Mouse (Mus musculus) lung, adult 18-20 months (tissue): ENCODE results near the gene Cc2d2a.

Experiments
- DNase-seq, 2 experiments: peaks; one replicate each; pipeline ENCODE4 v3.0.0; 2022; ENCODE audit warnings: mixed read lengths in 2 of 2

Cc2d2a gene

GRCm38 (mm10) chr5:43728375-43729165 lies 66.4 kb downstream of the Cc2d2a start:
- DNase-seq = no peak

- DNase-seq = no peak
Measured at GRCm38 (mm10) chr5:43732381-43732780, 70.2 kb downstream of the Cc2d2a start.

GRCm38 (mm10) chr5:43744187-43744586 lies 82.0 kb downstream of the Cc2d2a start:
- no peak for DNase-seq

GRCm38 (mm10) chr5:43745156-43745555 lies 83.0 kb downstream of the Cc2d2a start:
- peak; percentile 4 to 33 for DNase-seq

GRCm38 (mm10) chr5:43748039-43748438 lies 85.9 kb downstream of the Cc2d2a start:
- no peak for DNase-seq

- no peak for DNase-seq
Measured at GRCm38 (mm10) chr5:43749092-43749491, 86.9 kb downstream of the Cc2d2a start.

- DNase-seq = no peak
Measured at GRCm38 (mm10) chr5:43770618-43771354, 108.6 kb downstream of the Cc2d2a start.

- no peak for DNase-seq
Measured at GRCm38 (mm10) chr5:43771555-43771954, 109.4 kb downstream of the Cc2d2a start.

- no peak for DNase-seq
Measured at GRCm38 (mm10) chr5:43776407-43776806, 114.3 kb downstream of the Cc2d2a start.

GRCm38 (mm10) chr5:43776993-43777392 lies 114.8 kb downstream of the Cc2d2a start:
- no peak for DNase-seq

GRCm38 (mm10) chr5:43778583-43778982 lies 116.4 kb downstream of the Cc2d2a start:
- no peak for DNase-seq

- DNase-seq = peak; percentile 34 to 45
Measured at GRCm38 (mm10) chr5:43781423-43781976, 119.4 kb downstream of the Cc2d2a start.

GRCm38 (mm10) chr5:43781977-43782930 lies 120.1 kb downstream of the Cc2d2a start:
- DNase-seq = peak; percentile 70

GRCm38 (mm10) chr5:43783996-43784395 lies 121.8 kb downstream of the Cc2d2a start:
- no peak for DNase-seq

- no peak for DNase-seq
Measured at GRCm38 (mm10) chr5:43786607-43787006, 124.5 kb downstream of the Cc2d2a start.

GRCm38 (mm10) chr5:43787976-43788752 lies 126.0 kb downstream of the Cc2d2a start:
- DNase-seq = peak; percentile 21 to 65
